Mouse (Mus musculus) forebrain, embryonic 12.5 days (tissue): ENCODE results near the gene Dock4. TPM values are rescaled to one million over a fixed set of nuclear protein-coding genes. Genes with fewer than 3 reads are reported as not detected.

Experiments used
- ATAC-seq: fragments of 200-750 bp; cut with Nextera tagmentation; 2 replicates; pipeline ENCODE4 v1.8.0; 2017; ENCODE audit warnings: moderate TSS enrichment; ENCODE audit not compliant: low FRiP score
- H3K27ac ChIP-seq: fragments of 300-500 bp; sonication (generic); 2 replicates; pipeline ENCODE4 v1.5.1; 2016; ENCODE audit warnings: mild to moderate bottlenecking
- H3K27me3 ChIP-seq: fragments of 300-500 bp; sonication (generic); 2 replicates; pipeline ENCODE4 v1.6.1; 2016; ENCODE audit warnings: mild to moderate bottlenecking
- H3K36me3 ChIP-seq: fragments of 300-500 bp; sonication (generic); replicated peaks from 2 replicates; pipeline ENCODE4 v1.6.1; 2016; ENCODE audit warnings: mild to moderate bottlenecking
- H3K4me1 ChIP-seq: fragments of 300-500 bp; sonication (generic); 2 replicates; pipeline ENCODE4 v1.6.1; 2016
- H3K4me2 ChIP-seq: fragments of 300-500 bp; sonication (generic); 2 replicates; pipeline ENCODE4 v1.6.1; 2016; ENCODE audit warnings: mild to moderate bottlenecking, moderate library complexity
- H3K4me3 ChIP-seq: fragments of 300-500 bp; sonication (generic); replicated peaks from 2 replicates; pipeline ENCODE4 v1.5.1; 2016; ENCODE audit warnings: mild to moderate bottlenecking
- H3K9ac ChIP-seq: fragments of 300-500 bp; sonication (generic); 2 replicates; pipeline ENCODE4 v1.6.1; 2016; ENCODE audit warnings: mild to moderate bottlenecking
- H3K9me3 ChIP-seq: fragments of 300-500 bp; sonication (generic); 2 replicates; pipeline ENCODE4 v1.6.1; 2016
- WGBS: fragments of 180-500 bp; shearing (Covaris S2); methylation state at CpG from one replicate; pipeline ENCODE4 v1.1.7; 2016; 5-methylcytosine and 5-hydroxymethylcytosine counted together
- polyA plus RNA-seq: library from polyadenylated mRNA; unstranded; fragments of >200 nt; fragmentation: Nextera tagmentation; extraction: Ambion mirVana; gene quantifications from 2 replicates; pipeline ENCODE4 v1.2.1, GENCODE M21; 2016

Dock4 gene
- polyA plus RNA-seq, 1 experiment from 2014 or later, result 32.7 TPM

- no peak overlapping the region for H3K9ac ChIP-seq
- no peak overlapping the region for H3K4me3 ChIP-seq
- WGBS, result 59% methylated on average over 5 of the region's 5 CpGs
- H3K4me1 ChIP-seq, result peaks cover 13% of the 10 kb centered on the region; the same call in 1 of the 2 replicates
- H3K27me3 ChIP-seq, result 0 out of 2 replicates have a peak, but pooled peaks cover 10% of the 10 kb centered on the region
- no peaks in the 10 kb centered on the region for H3K36me3 ChIP-seq
- no peaks in the 10 kb centered on the region for H3K9me3 ChIP-seq
- H3K4me2 ChIP-seq, result no peak overlapping the region
- ATAC-seq, result no peak
- H3K27ac ChIP-seq, result no peak overlapping the region
These were observed 352.7 kb downstream of the Dock4 start for GRCm38 (mm10) chr12:40798344-40799017.

- Histone ChIP-seq H3K4me2 (no peak overlapping the region), H3K9ac (no peak overlapping the region), H3K4me1 (peaks cover 13% of the 10 kb centered on the region; the same call in 1 of the 2 replicates), H3K36me3 (0 out of 2 replicates have a peak, but pooled peaks cover 2% of the 10 kb centered on the region), H3K27ac (no peak overlapping the region), H3K27me3 (0 out of 2 replicates have a peak, but pooled peaks cover 5% of the 10 kb centered on the region), H3K4me3 (no peak overlapping the region), H3K9me3 (no peaks in the 10 kb centered on the region)
- 83% methylated on average over 3 of the region's 3 CpGs for WGBS
- ATAC-seq, result no peak
These were observed 355.7 kb downstream of the Dock4 start for GRCm38 (mm10) chr12:40801456-40801855.

- Histone ChIP-seq H3K4me3 (no peak overlapping the region), H3K4me2 (no peak overlapping the region), H3K9me3 (no peaks in the 10 kb centered on the region), H3K27me3 (no peaks in the 10 kb centered on the region), H3K9ac (no peak overlapping the region), H3K27ac (no peak overlapping the region), H3K36me3 (0 out of 2 replicates have a peak, but pooled peaks cover 5% of the 10 kb centered on the region), H3K4me1 (no peaks in the 10 kb centered on the region)
- 80% methylated on average over 2 of the region's 2 CpGs for WGBS
- no peak for ATAC-seq
These were observed 359.5 kb downstream of the Dock4 start for GRCm38 (mm10) chr12:40805257-40805656.

- Histone ChIP-seq H3K4me3 (no peak overlapping the region), H3K27ac (no peak overlapping the region), H3K9ac (no peak overlapping the region), H3K36me3 (0 out of 2 replicates have a peak, but pooled peaks cover 8% of the 10 kb centered on the region), H3K4me1 (no peaks in the 10 kb centered on the region), H3K27me3 (no peaks in the 10 kb centered on the region), H3K4me2 (no peak overlapping the region), H3K9me3 (no peaks in the 10 kb centered on the region)
- no peak for ATAC-seq
- WGBS, result 96% methylated on average over 1 of the region's 1 CpGs
These were observed 362.2 kb downstream of the Dock4 start for GRCm38 (mm10) chr12:40807916-40808315.

GRCm38 (mm10) chr12:40813474-40813873 lies 367.7 kb downstream of the Dock4 start:
- 78% methylated on average over 2 of the region's 2 CpGs for WGBS
- Histone ChIP-seq H3K36me3 (0 out of 2 replicates have a peak, but pooled peaks cover 3% of the 10 kb centered on the region), H3K9me3 (no peaks in the 10 kb centered on the region), H3K27me3 (no peaks in the 10 kb centered on the region), H3K9ac (no peak overlapping the region), H3K4me3 (no peak overlapping the region), H3K27ac (no peak overlapping the region), H3K4me1 (no peaks in the 10 kb centered on the region; the same call in 1 of the 2 replicates), H3K4me2 (no peak overlapping the region)
- ATAC-seq, result no peak

GRCm38 (mm10) chr12:40814659-40815363 lies 369.1 kb downstream of the Dock4 start:
- no peak overlapping the region for H3K4me3 ChIP-seq
- no peak for ATAC-seq
- H3K36me3 ChIP-seq, result 0 out of 2 replicates have a peak, but pooled peaks cover 3% of the 10 kb centered on the region
- no peaks in the 10 kb centered on the region; the same call in 1 of the 2 replicates for H3K4me1 ChIP-seq
- H3K27me3 ChIP-seq, result no peaks in the 10 kb centered on the region
- no peak overlapping the region for H3K9ac ChIP-seq
- no peak overlapping the region for H3K4me2 ChIP-seq
- no peaks in the 10 kb centered on the region for H3K9me3 ChIP-seq
- H3K27ac ChIP-seq, result no peak overlapping the region

GRCm38 (mm10) chr12:40818046-40818708 lies 372.4 kb downstream of the Dock4 start:
- no peak overlapping the region for H3K27ac ChIP-seq
- no peaks in the 10 kb centered on the region for H3K9me3 ChIP-seq
- H3K9ac ChIP-seq, result no peak overlapping the region
- no peaks in the 10 kb centered on the region; the same call in 1 of the 2 replicates for H3K4me1 ChIP-seq
- H3K27me3 ChIP-seq, result no peaks in the 10 kb centered on the region
- H3K4me2 ChIP-seq, result no peak overlapping the region
- 86% methylated on average over 6 of the region's 6 CpGs for WGBS
- ATAC-seq, result no peak
- H3K4me3 ChIP-seq, result no peak overlapping the region
- peaks cover 4% of the 10 kb centered on the region; the same call in 1 of the 2 replicates for H3K36me3 ChIP-seq

- Histone ChIP-seq H3K4me1 (no peaks in the 10 kb centered on the region), H3K27me3 (no peaks in the 10 kb centered on the region), H3K9ac (no peak overlapping the region), H3K9me3 (no peaks in the 10 kb centered on the region), H3K27ac (no peak overlapping the region), H3K4me3 (no peak overlapping the region), H3K4me2 (no peak overlapping the region), H3K36me3 (peaks cover 4% of the 10 kb centered on the region; the same call in 1 of the 2 replicates)
- ATAC-seq, result no peak
- 94% methylated on average over 5 of the region's 5 CpGs for whole genome bisulfite sequencing
These were observed 377.9 kb downstream of the Dock4 start for GRCm38 (mm10) chr12:40823631-40824030.

GRCm38 (mm10) chr12:40824251-40824650 lies 378.5 kb downstream of the Dock4 start:
- ATAC-seq, result no peak

GRCm38 (mm10) chr12:40825935-40826460 lies 380.2 kb downstream of the Dock4 start:
- no peak for ATAC-seq
- H3K9me3 ChIP-seq, result no peaks in the 10 kb centered on the region
- no peaks in the 10 kb centered on the region for H3K4me1 ChIP-seq
- WGBS, result 92% methylated on average over 5 of the region's 5 CpGs
- H3K36me3 ChIP-seq, result peaks cover 4% of the 10 kb centered on the region; the same call in 1 of the 2 replicates
- no peaks in the 10 kb centered on the region for H3K27me3 ChIP-seq
- no peak overlapping the region for H3K4me3 ChIP-seq
- no peak overlapping the region for H3K4me2 ChIP-seq
- no peak overlapping the region for H3K9ac ChIP-seq
- H3K27ac ChIP-seq, result no peak overlapping the region

More at GRCm38 (mm10) chr12:40824251-40824650, 378.5 kb downstream of the Dock4 start:
- Histone ChIP-seq H3K4me3 (no peak overlapping the region), H3K9ac (no peak overlapping the region), H3K4me2 (no peak overlapping the region), H3K27me3 (no peaks in the 10 kb centered on the region), H3K9me3 (no peaks in the 10 kb centered on the region), H3K27ac (no peak overlapping the region), H3K4me1 (no peaks in the 10 kb centered on the region), H3K36me3 (peaks cover 4% of the 10 kb centered on the region; the same call in 1 of the 2 replicates)
- WGBS, result 82% methylated on average over 2 of the region's 2 CpGs

- no peak overlapping the region for H3K9ac ChIP-seq
- H3K4me2 ChIP-seq, result no peak overlapping the region
- no peak overlapping the region for H3K27ac ChIP-seq
- WGBS, result 62% methylated on average over 3 of the region's 3 CpGs
- no peaks in the 10 kb centered on the region for H3K4me1 ChIP-seq
- no peaks in the 10 kb centered on the region for H3K9me3 ChIP-seq
- H3K4me3 ChIP-seq, result no peak overlapping the region
- no peak for ATAC-seq
- H3K36me3 ChIP-seq, result peaks cover 4% of the 10 kb centered on the region; the same call in 1 of the 2 replicates
- H3K27me3 ChIP-seq, result no peaks in the 10 kb centered on the region
These were observed 380.7 kb downstream of the Dock4 start for GRCm38 (mm10) chr12:40826491-40826890.

GRCm38 (mm10) chr12:40828025-40828424 lies 382.3 kb downstream of the Dock4 start:
- Histone ChIP-seq H3K27me3 (0 out of 2 replicates have a peak, but pooled peaks cover 3% of the 10 kb centered on the region), H3K4me2 (no peak overlapping the region), H3K36me3 (no peaks in the 10 kb centered on the region), H3K4me3 (no peak overlapping the region), H3K9me3 (no peaks in the 10 kb centered on the region), H3K27ac (no peak overlapping the region), H3K4me1 (no peaks in the 10 kb centered on the region), H3K9ac (no peak overlapping the region)
- ATAC-seq, result peak; percentile 46; the same call in 1 of the 2 replicates
